Mouse (Mus musculus) heart, postnatal 10 days (tissue): Measurements from ENCODE around the gene Susd4. TPM values are rescaled to one million over a fixed set of nuclear protein-coding genes. Genes with fewer than 3 reads are reported as not detected.

Experiments
- DNase-seq, 2 experiments: peaks; one replicate each; pipeline ENCODE4 v3.0.0; 2021
- intact Hi-C: fragments of 180-260 bp; cut with DNase I; formaldehyde crosslinking; loops from one replicate; pipeline ENCODE4 v1.15.1; 2025
- total RNA-seq, 2 experiments: library from RNA; stranded (reverse); gene quantifications; 2 replicates each; pipeline ENCODE4 v1.2.3; 2021

Susd4 gene
- under 1 TPM; 0.93 to 0.97 TPM for total RNA-seq

DNA sequence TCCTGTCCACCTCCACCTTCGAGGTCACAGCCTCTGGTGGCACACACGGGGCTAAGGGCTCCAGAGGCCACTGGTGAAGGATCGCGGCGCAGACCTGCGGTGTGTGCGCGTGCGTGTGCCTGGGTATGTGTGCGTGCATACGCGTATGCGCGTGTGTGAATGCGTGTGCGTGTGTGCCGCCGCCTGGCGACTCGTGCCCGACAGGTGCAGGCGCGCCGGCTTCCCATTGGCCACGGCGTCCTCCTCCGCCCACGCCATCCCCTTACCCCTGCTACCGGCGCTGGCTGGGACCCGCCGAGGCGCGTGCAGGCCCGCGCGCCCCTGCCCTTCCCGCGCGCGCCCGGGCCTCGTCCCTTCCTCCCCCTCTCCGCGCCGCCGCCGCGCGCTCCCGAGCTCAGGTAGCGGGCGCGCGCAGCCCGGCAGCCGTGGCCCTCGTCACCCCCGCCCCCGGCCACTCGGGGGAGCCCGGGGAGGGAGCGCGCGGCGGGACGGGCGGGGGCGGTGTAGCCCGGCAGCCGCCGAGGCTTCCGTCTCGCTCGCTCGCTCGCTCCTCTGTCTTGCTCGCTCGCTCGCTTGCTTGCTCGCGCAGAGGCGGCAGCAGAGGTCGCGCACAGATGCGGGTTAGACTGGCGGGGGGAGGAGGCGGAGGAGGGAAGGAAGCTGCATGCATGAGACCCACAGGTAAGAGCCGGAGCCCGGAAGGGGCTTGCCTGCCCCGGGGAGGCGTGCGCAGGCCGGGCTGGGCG is at the start of gene Susd4:
TSS of gene Susd4 (plus strand) at position 145 of the 746 bp plus-strand sequence.
- peak; percentile 45 to 48 for DNase-seq
- intact Hi-C loops = no loop called here

DNA sequence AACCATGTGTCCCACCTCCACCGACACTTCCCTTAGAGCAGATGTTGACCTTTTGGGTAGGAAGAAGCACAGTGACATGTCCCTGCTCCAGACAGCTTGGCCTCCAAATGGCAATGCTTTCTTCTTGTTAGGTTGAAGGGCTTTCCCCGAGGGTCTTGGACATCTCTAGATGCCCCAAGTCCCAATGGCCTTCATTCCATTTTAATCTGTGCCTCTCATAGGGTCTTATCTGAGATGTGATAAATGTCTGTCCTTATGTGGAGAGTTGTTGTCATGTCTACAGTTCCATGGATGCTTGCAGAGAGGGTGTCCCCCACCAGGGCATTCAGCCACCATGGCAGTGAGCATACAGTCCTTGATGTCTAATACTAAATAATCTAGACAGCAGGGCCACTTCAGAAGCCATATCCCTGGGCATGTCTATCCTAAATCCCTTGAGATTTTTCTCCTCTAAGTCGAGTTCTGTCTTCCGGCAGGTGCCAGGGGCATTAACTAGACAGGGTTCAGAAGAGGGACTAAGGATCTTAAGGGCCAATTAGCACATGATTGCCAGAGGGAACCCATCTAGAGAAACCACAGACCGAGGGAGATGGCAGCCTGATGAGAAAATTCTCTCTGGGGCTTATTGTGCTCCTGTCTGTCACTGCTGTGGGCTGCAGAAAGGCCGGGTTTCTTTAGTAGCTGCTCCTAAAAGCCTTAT is 49.3 kb upstream of the Susd4 start:
- DNase-seq = no peak
- intact Hi-C loops = no loop called here

DNA sequence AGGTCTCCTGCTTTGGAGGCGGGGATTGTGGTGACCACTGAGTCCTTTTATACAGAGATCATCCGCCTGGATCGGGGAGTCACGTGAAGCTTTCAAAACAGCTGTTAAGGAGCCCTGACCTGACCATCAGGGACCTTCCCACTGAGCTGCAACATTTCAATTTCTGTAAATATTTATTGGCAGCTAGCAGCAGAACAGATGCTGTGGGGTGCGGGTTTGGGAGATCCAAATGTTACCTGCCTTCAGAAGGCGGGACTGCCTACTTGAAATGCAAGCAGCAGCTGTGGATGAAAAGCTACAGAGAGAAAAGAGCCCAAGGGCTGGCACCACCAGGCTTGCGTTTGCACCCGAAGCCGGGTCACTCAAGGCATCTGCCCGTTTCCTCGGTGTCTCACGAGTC is 36.1 kb upstream of the Susd4 start:
- intact Hi-C loops = no loop called here

DNA sequence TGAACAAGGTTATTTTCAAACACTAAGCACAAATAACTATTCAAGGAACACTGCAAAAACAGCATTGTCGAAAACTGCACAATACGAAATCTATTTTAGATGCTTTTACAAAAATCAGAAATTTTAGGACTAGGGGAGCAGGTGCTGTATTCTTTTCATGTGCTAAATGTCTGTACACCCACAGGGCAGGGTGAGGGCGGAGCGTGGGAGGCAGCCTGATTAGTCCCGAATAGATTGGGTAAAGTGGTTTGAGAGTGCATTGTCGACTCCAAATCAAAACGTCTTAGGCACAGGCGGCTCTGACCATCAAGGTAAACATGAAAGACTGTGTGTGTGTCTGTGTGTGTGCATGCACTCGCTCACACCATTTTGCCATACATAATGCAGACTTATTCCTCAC is 34.7 kb upstream of the Susd4 start:
- intact Hi-C loops = no loop called here
- DNase-seq = no peak

More for the DNA sequence above, 36.1 kb upstream of the Susd4 start:
- no peak for DNase-seq

DNA sequence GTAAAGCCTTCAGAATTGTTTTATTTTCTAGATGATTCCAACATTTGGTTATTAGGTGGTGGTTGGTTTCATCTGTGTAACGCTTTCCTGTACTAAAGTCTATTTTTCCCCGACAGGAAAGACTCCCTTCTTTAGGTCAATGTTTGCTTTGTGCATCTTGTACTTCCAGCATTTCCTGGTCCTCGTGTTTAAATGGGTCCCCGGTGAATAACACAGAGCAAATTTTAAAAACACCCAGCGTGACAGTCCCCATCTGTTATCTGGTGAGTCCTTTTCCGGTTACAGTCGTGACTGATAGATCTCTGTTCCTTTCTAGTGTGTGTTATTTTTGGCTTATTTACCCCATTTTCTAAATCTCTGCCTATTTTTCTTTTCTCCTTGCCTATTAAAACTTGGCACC is 31.0 kb upstream of the Susd4 start:
- peak; percentile 10 for DNase-seq
- intact Hi-C loops = no loop called here

DNA sequence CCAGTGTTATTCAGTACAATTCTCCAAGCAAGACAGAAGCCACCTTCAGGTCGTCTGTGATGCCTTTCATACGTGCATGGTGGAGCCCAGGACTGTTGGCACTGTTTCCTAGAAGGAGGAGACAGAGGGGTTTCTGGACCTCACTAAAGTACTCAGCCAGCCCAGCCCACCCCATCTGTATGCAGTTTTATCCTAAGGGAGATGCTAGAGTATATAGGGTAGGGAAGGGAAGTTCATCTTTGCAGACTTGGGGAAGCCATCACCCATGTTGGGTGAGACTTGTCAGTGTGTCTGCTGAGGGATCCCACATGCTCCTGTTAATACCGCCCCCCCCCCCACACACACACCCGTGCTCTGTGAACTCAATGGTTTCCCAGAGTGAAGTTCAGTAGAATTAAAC is 27.8 kb upstream of the Susd4 start:
- intact Hi-C loops = no loop called here
- DNase-seq = no peak

DNA sequence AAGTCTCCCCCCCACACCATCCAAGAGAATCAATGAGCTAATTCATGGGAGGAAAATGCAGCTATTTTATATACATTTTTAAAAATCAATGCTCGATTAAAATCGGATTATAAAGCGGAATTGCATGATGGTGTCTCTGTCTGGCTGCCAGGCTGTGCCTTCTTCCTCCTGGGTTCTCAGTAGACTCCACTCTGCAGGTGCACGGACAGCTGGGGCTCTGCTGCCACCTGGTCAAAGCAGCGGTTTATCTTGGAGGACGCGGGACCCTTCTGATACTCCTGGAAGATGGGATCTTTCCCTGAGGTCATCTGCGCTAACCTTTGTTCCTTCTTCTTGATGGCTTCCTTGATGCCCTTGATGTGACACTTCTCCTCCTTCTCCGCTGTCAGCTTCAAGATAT is 16.6 kb upstream of the Susd4 start:
- intact Hi-C loops = no loop called here
- no peak for DNase-seq

DNA sequence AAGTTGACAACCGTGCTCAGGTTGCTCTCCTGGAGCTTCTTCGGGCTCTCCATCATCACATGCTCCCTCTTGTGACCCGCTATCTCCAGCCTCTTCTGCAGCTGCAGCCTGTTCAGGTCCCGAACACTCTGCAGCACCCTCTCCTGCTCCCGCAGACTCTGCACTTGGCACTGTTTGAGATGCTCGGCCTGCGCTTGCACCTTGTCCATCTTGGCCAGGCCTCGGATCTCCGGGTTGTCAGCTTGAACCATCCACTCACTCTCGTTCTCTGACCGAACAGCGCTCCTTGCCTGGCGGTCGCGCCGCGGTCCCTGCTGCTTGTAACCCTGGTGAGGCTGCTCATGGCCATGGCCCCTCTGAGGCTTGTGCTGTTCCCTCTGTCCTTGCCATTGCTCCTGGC is 15.8 kb upstream of the Susd4 start:
- intact Hi-C loops = no loop called here
- no peak for DNase-seq

DNA sequence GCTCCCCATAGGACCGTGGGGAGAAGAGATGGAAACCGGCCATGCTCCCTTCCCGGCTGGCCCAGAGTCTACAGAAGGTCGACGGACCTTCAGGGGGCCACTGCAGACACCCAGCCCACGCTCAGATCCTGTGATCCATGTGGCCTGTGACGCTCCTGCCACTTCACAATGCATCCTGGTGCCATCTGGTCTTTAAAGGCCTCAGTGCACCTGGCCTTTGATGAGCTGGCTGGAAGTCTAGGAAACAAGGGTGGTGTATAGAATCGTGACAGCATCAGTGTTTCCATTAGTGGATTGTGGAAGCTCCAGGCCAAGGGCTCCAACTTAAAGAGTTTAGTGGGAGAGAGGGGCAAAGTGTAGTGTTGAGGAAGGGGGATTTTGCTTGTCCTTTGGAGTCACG is 14.6 kb upstream of the Susd4 start, which contains the start of gene Ccdc185:
TSS of gene Ccdc185 (minus strand) at position 101 of the 400 bp plus-strand sequence.
- intact Hi-C loops = no loop called here
- DNase-seq = no peak

DNA sequence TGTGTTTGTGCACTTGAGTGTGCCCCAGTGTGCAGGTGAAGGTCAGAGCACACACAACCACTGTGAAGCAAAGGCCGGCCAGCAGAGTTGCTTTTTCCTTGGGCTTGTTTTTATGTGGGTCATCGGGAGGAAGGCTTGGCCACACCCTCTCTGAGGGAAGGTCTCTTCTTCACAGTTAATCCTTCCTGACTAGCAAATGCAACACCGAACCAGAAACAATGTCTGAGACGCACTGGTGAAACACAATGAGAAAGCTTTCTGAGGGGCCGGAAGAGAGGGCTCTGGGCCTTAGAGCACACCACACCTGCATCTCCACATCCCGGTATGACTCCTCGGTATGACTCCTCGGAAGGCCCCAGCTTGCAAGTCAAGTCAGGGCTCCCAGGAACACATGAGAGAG is 12.4 kb upstream of the Susd4 start:
- intact Hi-C loops = no loop called here
- no peak for DNase-seq

DNA sequence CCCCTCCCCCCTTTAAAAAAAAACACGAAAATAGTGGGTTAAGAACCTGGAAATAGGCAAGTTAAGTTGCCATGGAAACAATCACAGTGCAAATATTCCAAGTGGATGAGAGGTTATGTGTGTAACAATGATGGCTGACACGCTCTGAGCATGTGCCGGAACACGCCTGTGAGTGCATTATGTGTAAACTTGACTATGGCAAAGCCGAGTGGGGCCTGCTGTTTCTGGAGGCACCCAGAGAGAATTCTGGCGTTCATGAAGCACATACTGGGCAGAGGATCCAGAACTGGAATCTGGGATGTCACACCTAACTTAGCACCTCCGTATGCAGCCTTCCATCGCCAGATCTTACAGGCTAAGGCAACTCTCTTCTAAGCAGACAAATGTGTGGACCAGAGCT is 10.0 kb upstream of the Susd4 start:
- intact Hi-C loops = no loop called here
- no peak for DNase-seq

DNA sequence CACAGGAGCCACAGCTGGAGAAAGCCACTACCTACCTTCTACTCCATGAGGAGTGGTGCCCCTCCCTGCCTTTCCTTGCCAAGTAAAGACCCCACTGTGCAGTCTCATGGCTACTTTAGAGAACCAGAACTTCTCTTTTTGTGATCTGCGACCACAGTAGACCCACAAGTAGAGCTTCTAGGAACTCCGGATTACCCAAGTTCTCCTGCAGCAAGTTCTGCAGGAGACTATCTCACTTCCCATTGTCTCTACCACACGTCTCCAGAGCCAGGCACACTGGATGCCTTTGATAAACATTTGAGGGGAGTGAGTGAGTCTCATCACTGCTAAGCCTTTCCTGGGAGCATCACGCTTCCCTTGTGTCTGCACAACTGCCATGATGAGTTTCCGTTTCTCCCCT is 8.8 kb upstream of the Susd4 start:
- no peak for DNase-seq
- intact Hi-C loops = no loop called here

DNA sequence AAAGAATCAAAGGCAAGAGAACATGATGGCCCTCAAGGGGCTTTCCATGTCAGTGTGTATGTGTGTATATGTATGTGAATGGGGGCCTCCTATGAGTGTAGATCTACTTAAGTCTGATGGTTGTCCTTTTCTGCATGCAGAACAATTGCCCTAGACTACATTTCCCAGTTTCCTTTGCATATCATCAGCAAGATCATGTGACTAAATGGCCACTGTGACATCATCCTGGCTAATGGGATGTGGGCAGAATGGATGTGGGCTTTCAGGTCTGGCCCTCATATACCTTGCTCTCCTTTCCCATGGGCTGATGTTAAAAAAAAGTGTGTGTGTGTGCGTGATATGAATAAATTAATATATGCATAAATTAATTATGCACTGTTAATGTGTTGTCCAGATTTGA is 4.9 kb upstream of the Susd4 start:
- no peak for DNase-seq
- intact Hi-C loops = no loop called here

DNA sequence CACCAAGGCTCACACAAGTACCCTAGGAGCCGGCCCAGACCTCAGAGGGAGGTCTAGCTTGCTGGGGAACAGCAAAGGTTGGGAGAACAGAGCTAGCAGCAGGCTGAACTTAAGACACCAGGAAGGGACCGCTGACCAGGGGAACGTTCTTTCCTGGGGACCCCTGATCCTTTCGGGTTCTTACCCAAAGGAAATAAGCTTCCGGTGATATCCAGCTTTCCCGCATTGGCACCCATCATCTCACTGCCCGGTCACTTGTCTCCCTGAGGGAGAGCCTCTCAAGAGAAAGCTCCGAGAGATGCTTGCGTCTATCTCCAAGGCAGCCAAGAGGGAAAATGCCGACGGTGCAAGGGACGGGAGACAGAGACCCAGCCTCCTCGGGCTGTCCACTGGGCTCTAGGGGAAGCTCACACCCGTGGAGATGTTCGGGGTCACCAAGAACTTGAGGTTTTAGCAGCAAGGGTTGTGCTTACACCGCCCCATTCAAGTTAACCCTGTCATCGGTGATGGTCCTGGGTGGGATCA is 407 bp upstream of the Susd4 start:
- peak in 1 of 2 experiments; percentile 4 for DNase-seq
- intact Hi-C loops = no loop called here

DNA sequence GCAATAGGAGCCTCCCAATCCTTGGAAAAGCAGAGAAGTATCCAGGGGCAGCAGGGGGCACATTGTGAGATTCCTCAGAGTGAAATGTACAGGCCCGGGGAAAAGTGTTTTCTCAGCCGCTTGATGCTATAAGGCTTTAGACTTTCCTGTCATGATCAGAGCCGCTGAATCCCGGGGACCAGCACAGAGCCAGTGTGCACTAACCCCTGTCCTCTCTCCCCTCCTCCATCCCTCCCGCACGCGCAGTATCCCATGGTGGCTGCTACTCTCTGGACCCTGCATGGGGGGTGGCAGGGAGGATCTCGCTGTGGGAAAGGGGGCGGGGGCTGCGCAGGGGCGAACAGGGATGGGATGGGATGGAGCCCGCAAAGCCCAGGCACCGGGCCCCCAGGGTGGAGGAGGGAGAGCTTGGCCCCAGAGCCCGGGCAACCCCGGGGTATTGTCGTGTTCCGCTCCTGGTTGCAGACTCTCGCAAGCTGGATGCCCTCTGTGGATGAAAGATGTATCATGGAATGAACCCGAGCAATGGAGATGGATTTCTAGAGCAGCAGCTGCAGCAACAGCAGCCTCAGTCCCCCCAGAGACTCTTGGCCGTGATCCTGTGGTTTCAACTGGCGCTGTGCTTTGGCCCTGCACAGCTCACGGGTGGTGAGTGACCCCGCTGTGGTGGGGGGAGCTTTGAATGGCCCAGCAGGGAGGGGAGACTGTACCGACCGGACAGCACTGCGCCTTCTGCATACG is 1.1 kb downstream of the Susd4 start:
- intact Hi-C loops = no loop called here

DNA sequence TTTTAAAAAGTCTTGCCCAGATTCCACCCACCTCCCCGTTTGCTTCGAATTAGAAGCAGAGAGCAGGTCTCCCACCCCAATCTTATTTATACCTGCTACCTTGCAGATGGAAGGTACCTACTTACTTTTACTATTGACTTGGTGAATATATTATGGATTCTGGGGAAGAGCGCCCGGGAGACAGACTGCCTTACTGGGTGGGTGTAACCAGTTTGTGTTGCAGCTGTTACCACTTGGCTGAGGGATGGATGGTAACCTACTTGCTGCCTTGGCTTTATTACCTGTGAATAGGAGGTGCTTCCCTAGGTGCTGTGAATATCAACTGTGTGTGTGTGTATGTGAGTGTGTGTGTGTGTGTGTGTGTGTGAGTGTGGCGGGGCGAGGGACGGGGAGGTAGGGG is 11.9 kb downstream of the Susd4 start:
- intact Hi-C loops = no loop called here
- DNase-seq = no peak

More for the DNA sequence above, 1.1 kb downstream of the Susd4 start:
- DNase-seq = peak; percentile 23 to 27

DNA sequence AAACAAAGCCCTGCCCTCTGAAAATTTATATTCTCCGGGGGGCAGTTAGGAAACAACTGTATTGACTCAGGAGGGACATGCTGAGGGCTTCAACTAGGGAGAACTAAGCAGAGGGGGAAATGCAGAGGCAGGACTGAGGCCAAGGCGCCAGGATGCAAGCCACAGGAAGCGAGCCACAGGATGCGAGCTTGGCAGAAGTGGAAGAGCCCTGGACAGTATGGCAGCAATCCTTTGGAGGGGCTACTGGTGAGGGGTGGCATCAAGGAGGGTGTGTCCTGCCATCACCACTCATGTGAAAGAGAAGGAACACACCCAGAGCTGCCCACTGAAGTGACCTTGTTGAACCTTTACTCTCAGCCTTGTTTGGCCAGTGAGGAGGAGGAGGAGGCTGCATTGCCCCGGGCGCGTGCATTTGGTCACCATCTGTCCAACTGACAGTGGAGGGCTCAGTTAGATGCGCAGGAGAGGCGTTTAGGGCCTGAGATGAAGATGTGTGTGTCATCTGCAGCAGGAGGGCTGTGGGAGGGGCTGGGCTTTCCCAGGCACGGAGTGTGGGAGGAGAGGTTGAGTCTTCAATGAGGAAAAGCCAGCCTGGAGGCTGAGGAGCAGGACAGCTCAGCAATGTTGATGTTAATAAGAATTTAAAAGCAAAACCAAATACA is 13.2 kb downstream of the Susd4 start:
- intact Hi-C loops = no loop called here
- no peak for DNase-seq

DNA sequence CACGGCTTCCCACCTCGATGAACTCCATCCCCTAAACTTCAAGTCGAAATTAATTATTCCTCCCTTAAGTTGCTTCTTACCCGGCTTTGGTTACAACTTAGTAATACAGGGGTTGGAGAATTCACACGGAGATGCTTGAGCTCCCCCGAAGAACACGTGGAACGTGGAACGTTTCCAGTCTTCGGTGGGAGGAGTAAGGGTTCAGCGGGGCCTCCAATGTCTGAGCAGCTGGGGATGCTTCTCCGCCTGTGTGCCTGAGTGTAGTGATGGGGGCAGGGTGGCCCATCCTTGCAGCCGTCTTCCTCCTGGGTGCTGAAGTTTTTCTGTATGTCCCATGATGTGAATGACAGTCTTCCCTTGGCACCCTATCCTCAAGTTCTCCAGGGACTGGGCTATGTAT is 14.6 kb downstream of the Susd4 start:
- DNase-seq = no peak
- intact Hi-C loops = no loop called here

DNA sequence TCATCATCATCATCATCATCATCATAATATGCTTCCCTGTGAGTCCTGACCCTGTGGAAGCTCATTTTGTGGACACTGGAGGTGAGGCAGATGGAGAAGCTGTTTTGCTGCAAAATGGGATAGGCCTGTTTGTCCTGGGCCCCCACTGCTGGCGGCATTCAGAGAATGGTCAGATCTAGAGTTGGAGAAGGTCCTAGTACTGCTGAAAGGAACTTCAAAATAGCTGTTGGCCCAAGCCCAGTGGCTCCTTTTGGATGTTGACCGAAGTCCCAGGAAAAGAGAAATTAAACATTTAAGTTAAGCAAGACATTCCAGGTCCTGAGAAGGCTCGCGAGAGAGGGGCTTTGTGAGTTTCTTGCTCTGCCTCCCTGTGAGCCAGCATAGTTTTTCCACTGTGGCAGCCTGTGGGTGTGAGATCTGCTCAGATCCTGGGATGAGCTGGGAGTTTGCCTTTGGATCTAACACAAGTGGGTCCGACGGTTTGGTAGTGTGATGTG is 15.4 kb downstream of the Susd4 start:
- intact Hi-C loops = no loop called here
- no peak for DNase-seq

DNA sequence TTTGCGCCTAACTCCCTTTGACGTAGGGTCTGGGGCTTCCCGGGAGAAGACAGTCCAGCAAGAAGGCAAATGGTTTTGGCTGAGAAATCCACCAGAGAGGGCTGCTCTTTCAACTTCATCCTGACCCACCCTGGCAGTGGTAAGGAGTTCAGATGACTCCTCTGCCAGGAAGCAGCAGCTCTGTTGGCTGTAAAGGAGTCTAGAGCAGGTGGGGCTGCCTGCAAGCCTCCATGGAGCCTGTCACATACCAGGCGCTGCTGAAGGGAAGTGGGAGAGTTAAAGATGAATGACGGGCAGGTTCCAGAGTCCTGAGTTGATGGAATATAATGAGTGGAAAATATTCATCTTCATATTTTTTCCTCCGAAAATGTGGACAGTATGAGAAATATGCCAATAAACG is 20.1 kb downstream of the Susd4 start:
- DNase-seq = no peak
- intact Hi-C loops = no loop called here

DNA sequence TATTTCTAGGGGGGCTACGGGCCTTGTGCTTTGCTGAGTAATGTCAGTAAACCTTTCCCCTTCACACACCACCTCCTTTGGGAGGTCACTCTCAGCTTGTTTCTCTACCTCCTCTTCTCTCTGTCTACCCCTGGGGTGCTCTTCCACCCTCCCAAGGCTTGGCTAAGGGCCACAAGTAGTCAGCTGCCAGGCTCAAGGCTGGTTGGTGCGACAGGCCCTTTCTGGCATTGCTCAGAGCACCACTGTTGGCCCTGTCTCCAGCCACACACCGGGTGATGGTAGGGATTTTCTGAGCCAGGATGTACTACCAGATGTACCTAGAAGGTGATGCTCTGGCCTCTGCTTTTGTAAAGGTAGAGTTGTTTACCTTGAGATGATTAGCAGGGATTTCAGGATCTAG is 21.1 kb downstream of the Susd4 start:
- no peak for DNase-seq
- intact Hi-C loops = no loop called here
